Mouse (Mus musculus): Measurements from ENCODE around the gene Hap1. TPM values are rescaled to one million over a fixed set of nuclear protein-coding genes. Genes with fewer than 3 reads are reported as not detected.

Gene Hap1
- 0.17 and 0.77 TPM in 2 replicates for polyA plus RNA-seq (2011; ENCODE audit: insufficient read length, low read depth, missing spikeins)

- TF ChIP-seq CTCF (IDR thresholded peaks at IDR 0.05; ENCODE audit: borderline replicate concordance, insufficient read depth, low read length) (no peak), POLR2A (IDR thresholded peaks at IDR 0.05; ENCODE audit: low read depth, low read length) (no peak)
Observed at GRCm38 (mm10) chr11:100355972-100356818, at the start of gene Hap1. Gene Hap1, minus strand, starts transcription at chr11:100356128.

GRCm38 (mm10) chr11:100404456-100405074, 48.6 kb upstream of the Hap1 start:
- Histone ChIP-seq H3K4me3 (ENCODE audit: insufficient read depth, low read length) (no peak overlapping the region), H3K4me1 (ENCODE audit: control insufficient read depth, insufficient read depth, low read length) (no peaks in the 10 kb centered on the region), H3K27ac (ENCODE audit: insufficient read depth, low read length) (no peak overlapping the region)
- TF ChIP-seq POLR2A (IDR thresholded peaks at IDR 0.05; ENCODE audit: low read depth, low read length), result no peak

More at GRCm38 (mm10) chr11:100355972-100356818, at the start of gene Hap1:
- H3K27ac ChIP-seq (ENCODE audit: insufficient read depth, low read length), result no peak within 1 kb of the TSS
- peak within 1 kb of the TSS; percentile 73 for H3K4me3 ChIP-seq (ENCODE audit: insufficient read depth, low read length)
- no peaks in the 10 kb centered on the region for H3K4me1 ChIP-seq (ENCODE audit: control insufficient read depth, insufficient read depth, low read length)

GRCm38 (mm10) chr11:100403445-100404134, 47.7 kb upstream of the Hap1 start:
- Histone ChIP-seq H3K27ac (ENCODE audit: insufficient read depth, low read length) (no peak overlapping the region), H3K4me3 (ENCODE audit: insufficient read depth, low read length) (no peak overlapping the region), H3K4me1 (ENCODE audit: control insufficient read depth, insufficient read depth, low read length) (no peaks in the 10 kb centered on the region)
- TF ChIP-seq POLR2A (IDR thresholded peaks at IDR 0.05; ENCODE audit: low read depth, low read length), result no peak
- no peak for TF ChIP-seq CTCF (IDR thresholded peaks at IDR 0.05; ENCODE audit: borderline replicate concordance, insufficient read depth, low read length)

GRCm38 (mm10) chr11:100402682-100403081, 46.8 kb upstream of the Hap1 start:
- Histone ChIP-seq H3K4me1 (ENCODE audit: control insufficient read depth, insufficient read depth, low read length) (no peaks in the 10 kb centered on the region), H3K4me3 (ENCODE audit: insufficient read depth, low read length) (no peak overlapping the region), H3K27ac (ENCODE audit: insufficient read depth, low read length) (no peak overlapping the region)
- TF ChIP-seq CTCF (IDR thresholded peaks at IDR 0.05; ENCODE audit: borderline replicate concordance, insufficient read depth, low read length), result no peak
- TF ChIP-seq POLR2A (IDR thresholded peaks at IDR 0.05; ENCODE audit: low read depth, low read length), result no peak

GRCm38 (mm10) chr11:100402240-100402639, 46.3 kb upstream of the Hap1 start:
- H3K27ac ChIP-seq (ENCODE audit: insufficient read depth, low read length), result no peak overlapping the region
- no peak for TF ChIP-seq POLR2A (IDR thresholded peaks at IDR 0.05; ENCODE audit: low read depth, low read length)
- TF ChIP-seq CTCF (IDR thresholded peaks at IDR 0.05; ENCODE audit: borderline replicate concordance, insufficient read depth, low read length), result no peak
- H3K4me1 ChIP-seq (ENCODE audit: control insufficient read depth, insufficient read depth, low read length), result no peaks in the 10 kb centered on the region
- no peak overlapping the region for H3K4me3 ChIP-seq (ENCODE audit: insufficient read depth, low read length)

- TF ChIP-seq POLR2A (IDR thresholded peaks at IDR 0.05; ENCODE audit: low read depth, low read length) (no peak), CTCF (IDR thresholded peaks at IDR 0.05; ENCODE audit: borderline replicate concordance, insufficient read depth, low read length) (no peak)
- no peak overlapping the region for H3K27ac ChIP-seq (ENCODE audit: insufficient read depth, low read length)
- H3K4me1 ChIP-seq (ENCODE audit: control insufficient read depth, insufficient read depth, low read length), result no peaks in the 10 kb centered on the region
- no peak overlapping the region for H3K4me3 ChIP-seq (ENCODE audit: insufficient read depth, low read length)
Observed at GRCm38 (mm10) chr11:100400842-100401241, 44.9 kb upstream of the Hap1 start.

GRCm38 (mm10) chr11:100399727-100400538, 44.0 kb upstream of the Hap1 start:
- H3K4me1 ChIP-seq (ENCODE audit: control insufficient read depth, insufficient read depth, low read length), result peaks cover 2% of the 10 kb centered on the region; the same call in 1 of the 2 replicates
- TF ChIP-seq CTCF (IDR thresholded peaks at IDR 0.05; ENCODE audit: borderline replicate concordance, insufficient read depth, low read length) (no peak), POLR2A (IDR thresholded peaks at IDR 0.05; ENCODE audit: low read depth, low read length) (no peak)
- no peak overlapping the region for H3K4me3 ChIP-seq (ENCODE audit: insufficient read depth, low read length)
- H3K27ac ChIP-seq (ENCODE audit: insufficient read depth, low read length), result no peak overlapping the region

GRCm38 (mm10) chr11:100399320-100399719, 43.4 kb upstream of the Hap1 start:
- no peak for TF ChIP-seq POLR2A (IDR thresholded peaks at IDR 0.05; ENCODE audit: low read depth, low read length)
- no peak for TF ChIP-seq CTCF (IDR thresholded peaks at IDR 0.05; ENCODE audit: borderline replicate concordance, insufficient read depth, low read length)
- no peak overlapping the region for H3K4me3 ChIP-seq (ENCODE audit: insufficient read depth, low read length)
- no peak overlapping the region for H3K27ac ChIP-seq (ENCODE audit: insufficient read depth, low read length)
- peaks cover 5% of the 10 kb centered on the region; the same call in 1 of the 2 replicates for H3K4me1 ChIP-seq (ENCODE audit: control insufficient read depth, insufficient read depth, low read length)

GRCm38 (mm10) chr11:100398517-100398916, 42.6 kb upstream of the Hap1 start:
- no peak for TF ChIP-seq POLR2A (IDR thresholded peaks at IDR 0.05; ENCODE audit: low read depth, low read length)
- no peak for TF ChIP-seq CTCF (IDR thresholded peaks at IDR 0.05; ENCODE audit: borderline replicate concordance, insufficient read depth, low read length)
- Histone ChIP-seq H3K4me1 (ENCODE audit: control insufficient read depth, insufficient read depth, low read length) (peaks cover 9% of the 10 kb centered on the region; the same call in 1 of the 2 replicates), H3K4me3 (ENCODE audit: insufficient read depth, low read length) (no peak overlapping the region), H3K27ac (ENCODE audit: insufficient read depth, low read length) (no peak overlapping the region)
